Mouse (Mus musculus) intestine, embryonic 15.5 days (tissue): ENCODE measurements around the gene Ltbp1. TPM values are rescaled to one million over a fixed set of nuclear protein-coding genes. Genes with fewer than 3 reads are reported as not detected.

ENCODE experiments used
- ATAC-seq: fragments of 200-750 bp; cut with Nextera tagmentation; 2 replicates; pipeline ENCODE4 v1.8.0; 2017; ENCODE audit warnings: moderate TSS enrichment, moderate library complexity
- H3K27ac ChIP-seq: fragments of 300-500 bp; sonication (generic); 2 replicates; pipeline ENCODE4 v1.5.1; 2015; ENCODE audit warnings: mild to moderate bottlenecking, inconsistent platforms
- H3K27me3 ChIP-seq: fragments of 300-500 bp; sonication (generic); replicated peaks from 2 replicates; pipeline ENCODE4 v1.6.1; 2015; ENCODE audit warnings: inconsistent platforms
- H3K36me3 ChIP-seq: fragments of 300-500 bp; sonication (generic); 2 replicates; pipeline ENCODE4 v1.6.1; 2015; ENCODE audit warnings: inconsistent platforms
- H3K4me1 ChIP-seq: fragments of 300-500 bp; sonication (generic); replicated peaks from 2 replicates; pipeline ENCODE4 v1.6.1; 2015; ENCODE audit warnings: inconsistent platforms
- H3K4me2 ChIP-seq: fragments of 300-500 bp; sonication (generic); replicated peaks from 2 replicates; pipeline ENCODE4 v1.6.1; 2015; ENCODE audit warnings: mild to moderate bottlenecking, inconsistent platforms
- H3K4me3 ChIP-seq: fragments of 300-500 bp; sonication (generic); replicated peaks from 2 replicates; pipeline ENCODE4 v1.5.1; 2015; ENCODE audit warnings: inconsistent platforms
- H3K9ac ChIP-seq: fragments of 300-500 bp; sonication (generic); 2 replicates; pipeline ENCODE4 v1.6.1; 2015; ENCODE audit warnings: inconsistent platforms
- H3K9me3 ChIP-seq: fragments of 300-500 bp; sonication (generic); 2 replicates; pipeline ENCODE4 v1.6.1; 2016; ENCODE audit warnings: inconsistent platforms
- WGBS: fragments of 180-500 bp; shearing (Covaris S2); methylation state at CpG from one replicate; pipeline ENCODE4 v1.1.7; 2015; 5-methylcytosine and 5-hydroxymethylcytosine counted together
- polyA plus RNA-seq: library from polyadenylated mRNA; unstranded; fragments of >200 nt; fragmentation: Nextera tagmentation; extraction: Ambion mirVana; gene quantifications from 2 replicates; pipeline ENCODE4 v1.2.1, GENCODE M21; 2015

Ltbp1 gene
- polyA plus RNA-seq, 1 experiment from 2014 or later, result 18.8 TPM

DNA sequence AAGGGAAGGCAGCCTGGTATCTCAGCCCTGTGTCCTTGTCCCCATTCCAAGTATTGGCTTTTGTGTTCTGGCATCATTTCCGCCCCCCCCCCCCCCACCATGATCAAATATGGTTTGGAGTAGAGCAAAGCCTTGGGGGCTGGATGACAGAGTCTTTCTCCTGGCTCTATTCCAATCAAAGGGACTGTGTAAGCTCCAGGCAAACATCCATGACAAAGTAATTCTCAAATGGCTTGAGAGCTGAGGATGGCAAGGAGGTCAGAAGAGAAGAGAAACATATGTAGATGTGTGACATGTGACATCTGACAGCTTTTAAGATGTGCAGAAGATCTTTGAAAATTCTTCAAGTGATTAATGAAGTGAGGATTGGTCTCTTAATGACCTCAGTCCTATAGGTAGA is 22.5 kb upstream of the Ltbp1 start:
- no peak overlapping the region for H3K4me2 ChIP-seq
- WGBS, result 74% methylated on average over 1 of the region's 1 CpGs
- no peaks in the 10 kb centered on the region for H3K36me3 ChIP-seq
- no peaks in the 10 kb centered on the region for H3K27me3 ChIP-seq
- no peaks in the 10 kb centered on the region for H3K4me1 ChIP-seq
- H3K4me3 ChIP-seq, result no peak overlapping the region
- no peak for ATAC-seq
- H3K27ac ChIP-seq, result no peak overlapping the region
- H3K9ac ChIP-seq, result no peak overlapping the region
- H3K9me3 ChIP-seq, result no peaks in the 10 kb centered on the region

DNA sequence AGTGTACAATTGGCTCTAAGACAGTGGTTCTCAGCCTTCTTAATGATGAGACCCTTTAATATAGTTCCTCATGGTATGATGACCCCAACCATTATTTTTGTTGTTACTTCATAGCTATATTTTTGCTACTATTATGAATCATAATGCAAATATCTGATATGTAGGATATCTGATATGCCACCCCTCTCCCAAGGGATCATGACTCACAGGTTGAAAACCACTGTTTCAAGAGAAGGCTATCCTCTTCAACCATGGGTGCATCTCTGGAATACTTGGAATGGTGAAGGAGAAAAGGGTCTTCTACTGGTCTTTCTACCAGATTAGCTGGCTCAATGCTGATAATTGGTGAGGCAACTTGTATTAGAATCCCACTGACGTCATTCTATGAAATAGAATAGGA is 21.3 kb upstream of the Ltbp1 start:
- WGBS, result 90% methylated on average over 1 of the region's 1 CpGs
- Histone ChIP-seq H3K4me3 (no peak overlapping the region), H3K9ac (no peak overlapping the region), H3K27me3 (no peaks in the 10 kb centered on the region), H3K36me3 (no peaks in the 10 kb centered on the region), H3K4me2 (no peak overlapping the region), H3K27ac (no peak overlapping the region), H3K4me1 (no peaks in the 10 kb centered on the region), H3K9me3 (no peaks in the 10 kb centered on the region)
- ATAC-seq, result no peak

DNA sequence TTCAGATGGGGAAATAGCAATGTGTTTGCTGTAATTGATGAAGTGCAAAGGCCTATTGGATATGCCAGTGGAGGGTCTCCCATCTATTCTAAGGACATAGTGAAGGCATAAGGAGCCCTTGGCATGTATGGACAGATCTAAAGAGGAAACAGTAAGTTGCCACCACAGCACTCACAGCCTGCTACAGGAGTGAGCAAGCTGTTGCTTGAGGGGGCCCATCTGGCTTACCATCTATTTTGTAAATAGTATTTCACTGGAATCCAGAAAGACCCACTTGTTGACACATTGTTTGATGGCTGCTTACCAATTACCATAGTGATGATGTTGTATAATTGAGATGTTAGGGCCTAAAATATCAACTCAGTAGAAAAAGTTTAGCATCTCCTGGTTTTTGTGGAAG is 20.7 kb upstream of the Ltbp1 start:
- no peak overlapping the region for H3K9ac ChIP-seq
- H3K9me3 ChIP-seq, result no peaks in the 10 kb centered on the region
- no peaks in the 10 kb centered on the region for H3K4me1 ChIP-seq
- no peak overlapping the region for H3K4me3 ChIP-seq
- H3K36me3 ChIP-seq, result no peaks in the 10 kb centered on the region
- ATAC-seq, result no peak
- no peaks in the 10 kb centered on the region for H3K27me3 ChIP-seq
- H3K27ac ChIP-seq, result no peak overlapping the region
- no peak overlapping the region for H3K4me2 ChIP-seq

DNA sequence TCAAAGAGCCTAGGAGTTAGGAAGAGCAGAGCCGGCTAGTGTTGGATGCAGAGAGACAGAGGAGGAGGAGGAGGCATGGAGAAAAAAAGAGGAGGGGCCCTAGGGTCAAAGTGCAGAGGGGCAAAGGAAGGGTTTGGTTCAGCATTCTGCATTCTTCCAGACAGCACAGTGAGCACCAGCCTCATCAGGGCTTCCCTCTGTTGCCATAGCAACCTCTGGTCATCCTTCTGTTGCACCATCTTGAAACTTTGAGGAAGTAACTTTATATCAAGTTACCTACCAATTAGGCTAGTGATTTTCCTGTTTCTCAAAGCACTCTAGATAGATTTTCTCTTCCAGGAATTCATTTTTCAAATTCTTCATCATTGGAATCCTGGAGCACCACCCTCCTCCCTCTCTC is 18.3 kb upstream of the Ltbp1 start:
- no peak overlapping the region for H3K27ac ChIP-seq
- WGBS, result 31% methylated on average over 1 of the region's 1 CpGs
- no peak overlapping the region for H3K9ac ChIP-seq
- H3K4me3 ChIP-seq, result no peak overlapping the region
- H3K4me1 ChIP-seq, result no peaks in the 10 kb centered on the region
- ATAC-seq, result no peak
- H3K9me3 ChIP-seq, result no peaks in the 10 kb centered on the region
- H3K36me3 ChIP-seq, result no peaks in the 10 kb centered on the region
- H3K4me2 ChIP-seq, result no peak overlapping the region
- H3K27me3 ChIP-seq, result no peaks in the 10 kb centered on the region

DNA sequence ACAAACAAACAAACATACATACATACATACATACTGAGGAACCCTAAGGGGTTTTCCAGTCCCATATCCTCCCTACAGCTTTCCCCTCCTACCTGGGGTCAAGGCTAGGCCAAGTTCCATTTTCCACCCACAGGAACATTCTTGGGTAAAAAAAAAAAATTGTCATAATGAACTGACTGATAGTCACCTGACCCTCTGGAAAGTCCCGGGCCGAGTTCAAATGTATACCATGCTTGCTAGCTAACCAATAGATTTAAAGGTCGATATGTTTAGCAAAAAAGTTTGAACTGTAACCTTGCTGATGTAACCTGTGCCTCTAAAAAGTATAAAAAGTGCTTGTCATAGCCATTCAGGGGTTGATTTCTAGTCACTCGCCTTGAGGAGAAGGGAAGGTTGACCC is 15.7 kb upstream of the Ltbp1 start:
- WGBS, result 92% methylated on average over 4 of the region's 4 CpGs

DNA sequence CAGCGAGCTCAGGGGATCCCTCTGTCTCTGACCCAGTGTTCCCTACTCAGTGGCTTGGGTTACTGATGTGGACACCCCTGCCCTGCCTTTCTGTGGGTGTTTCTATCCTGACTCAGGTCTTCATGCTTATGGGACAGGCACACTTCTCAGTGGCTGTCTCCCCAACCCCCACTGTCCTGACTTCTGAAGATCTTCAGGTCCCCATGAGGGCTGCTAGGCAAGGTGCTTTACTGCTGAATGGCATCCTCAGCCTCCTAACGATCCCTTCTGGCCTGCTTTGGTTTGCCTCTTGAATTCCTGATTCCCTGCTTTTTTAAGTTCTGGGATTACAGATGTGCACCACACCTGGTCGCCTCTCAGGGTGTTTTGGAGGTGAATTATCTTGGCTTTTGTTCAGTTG is 14.8 kb upstream of the Ltbp1 start:
- H3K27me3 ChIP-seq, result no peaks in the 10 kb centered on the region
- no peaks in the 10 kb centered on the region for H3K9me3 ChIP-seq
- H3K4me2 ChIP-seq, result no peak overlapping the region
- no peaks in the 10 kb centered on the region for H3K36me3 ChIP-seq
- no peak overlapping the region for H3K27ac ChIP-seq
- ATAC-seq, result no peak
- no peak overlapping the region for H3K9ac ChIP-seq
- H3K4me3 ChIP-seq, result no peak overlapping the region
- 74% methylated on average over 3 of the region's 3 CpGs for WGBS
- peaks cover 4% of the 10 kb centered on the region for H3K4me1 ChIP-seq

More for the DNA sequence above, 15.7 kb upstream of the Ltbp1 start:
- Histone ChIP-seq H3K4me3 (no peak overlapping the region), H3K4me1 (peaks cover 4% of the 10 kb centered on the region), H3K4me2 (no peak overlapping the region), H3K27me3 (no peaks in the 10 kb centered on the region), H3K36me3 (no peaks in the 10 kb centered on the region), H3K27ac (no peak overlapping the region), H3K9me3 (no peaks in the 10 kb centered on the region), H3K9ac (no peak overlapping the region)
- no peak for ATAC-seq

DNA sequence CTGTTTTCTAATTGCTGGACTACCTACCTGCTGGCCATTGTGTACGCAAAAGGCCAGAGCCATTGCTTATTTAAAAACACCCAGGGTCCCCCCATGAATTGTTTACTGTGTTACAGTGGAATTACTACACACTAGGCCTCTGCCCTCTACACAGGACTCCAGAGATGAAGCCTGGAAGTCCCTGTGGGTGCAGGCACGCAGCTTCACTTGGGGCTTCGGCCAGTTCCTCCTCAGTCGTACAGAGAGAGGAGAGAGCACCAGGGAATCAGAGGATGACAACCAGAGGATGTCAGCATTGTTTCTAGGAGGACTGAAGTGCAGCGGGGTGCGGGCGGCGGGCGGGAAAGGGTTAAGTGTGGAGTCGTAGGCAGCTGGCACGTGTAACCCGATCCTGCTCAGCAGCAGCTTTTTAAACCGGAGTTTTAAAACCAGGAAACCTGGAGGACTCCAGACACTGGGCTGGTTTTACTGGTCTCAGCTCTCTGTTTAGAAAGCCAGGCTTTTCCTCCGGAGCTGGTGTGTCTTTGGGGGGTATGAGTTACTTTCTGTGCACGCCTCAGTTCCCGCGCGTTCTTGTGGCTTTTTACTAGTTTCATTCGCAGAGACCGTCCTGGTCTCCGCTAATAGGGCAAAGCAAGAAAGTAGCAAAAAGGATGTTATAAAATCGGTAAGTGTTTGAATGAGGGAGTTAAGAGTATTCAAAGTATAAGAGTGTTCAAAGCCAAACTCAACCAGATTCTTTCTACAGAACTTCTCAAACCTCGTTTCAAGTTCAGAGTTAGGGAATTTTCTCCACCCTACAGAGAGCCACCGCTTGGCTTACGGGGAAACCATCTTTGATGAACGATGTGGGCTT is 11.4 kb upstream of the Ltbp1 start:
- Histone ChIP-seq H3K4me2 (peak overlapping the region; percentile 63), H3K27ac (peak overlapping the region; percentile 52; the same call in 1 of the 2 replicates), H3K4me3 (peak overlapping the region; percentile 21), H3K36me3 (no peaks in the 10 kb centered on the region), H3K9ac (peak overlapping the region; percentile 26; the same call in 1 of the 2 replicates), H3K4me1 (peaks cover 4% of the 10 kb centered on the region), H3K27me3 (no peaks in the 10 kb centered on the region), H3K9me3 (no peaks in the 10 kb centered on the region)
- ATAC-seq, result peak; percentile 92
- 5% methylated on average over 26 of the region's 26 CpGs for WGBS

DNA sequence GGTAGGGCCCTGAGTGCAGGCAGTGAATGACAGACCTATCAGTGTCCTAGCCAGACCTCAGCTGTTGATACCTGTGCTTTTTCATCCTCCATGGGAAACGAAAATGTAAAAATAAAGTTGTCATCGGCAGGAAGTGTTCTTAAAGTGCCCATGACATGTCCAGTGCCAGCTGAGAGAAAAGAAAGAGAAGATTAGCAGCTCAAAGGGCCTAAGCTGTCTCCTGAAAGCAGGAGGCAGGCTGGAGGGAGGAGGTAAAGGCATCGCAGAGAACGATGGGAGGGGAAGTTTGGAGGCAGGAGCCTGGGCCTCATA is 10.8 kb upstream of the Ltbp1 start:
- peak; percentile 76; the same call in 1 of the 2 replicates for ATAC-seq
- Histone ChIP-seq H3K27me3 (no peaks in the 10 kb centered on the region), H3K9ac (peak overlapping the region; percentile 26; the same call in 1 of the 2 replicates), H3K36me3 (no peaks in the 10 kb centered on the region), H3K4me1 (peaks cover 4% of the 10 kb centered on the region), H3K27ac (0 out of 2 replicates have a peak overlapping the region, but pooled peaks have one; percentile 52), H3K4me2 (peak overlapping the region; percentile 63), H3K4me3 (peak overlapping the region; percentile 21; the same call in 1 of the 2 replicates), H3K9me3 (no peaks in the 10 kb centered on the region)
- 2% methylated on average over 4 of the region's 4 CpGs for WGBS

DNA sequence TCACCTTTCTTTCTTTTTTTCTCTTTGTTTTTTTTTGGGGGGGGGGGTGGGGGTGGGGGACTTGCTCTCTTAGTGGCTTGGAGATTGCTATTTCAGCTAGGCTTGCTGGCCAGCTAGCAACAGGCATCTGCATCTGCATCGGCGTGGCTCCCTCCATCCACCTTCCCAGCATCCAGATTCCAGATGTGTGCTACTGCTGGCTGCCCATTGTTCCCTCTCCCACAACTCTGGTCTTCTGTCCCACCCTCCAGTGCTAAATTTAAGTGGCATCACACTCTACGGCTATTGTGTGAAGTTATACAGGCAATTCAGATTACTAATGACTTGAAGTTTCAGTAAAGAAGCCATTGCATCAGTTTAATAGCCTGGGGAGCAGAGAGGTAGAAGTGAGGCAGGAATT is 10.1 kb upstream of the Ltbp1 start:
- H3K27ac ChIP-seq, result no peak overlapping the region
- H3K4me1 ChIP-seq, result peaks cover 4% of the 10 kb centered on the region
- 62% methylated on average over 3 of the region's 3 CpGs for WGBS
- no peaks in the 10 kb centered on the region for H3K27me3 ChIP-seq
- no peak for ATAC-seq
- no peak overlapping the region for H3K4me3 ChIP-seq
- H3K4me2 ChIP-seq, result no peak overlapping the region
- no peak overlapping the region for H3K9ac ChIP-seq
- H3K9me3 ChIP-seq, result no peaks in the 10 kb centered on the region
- no peaks in the 10 kb centered on the region for H3K36me3 ChIP-seq

DNA sequence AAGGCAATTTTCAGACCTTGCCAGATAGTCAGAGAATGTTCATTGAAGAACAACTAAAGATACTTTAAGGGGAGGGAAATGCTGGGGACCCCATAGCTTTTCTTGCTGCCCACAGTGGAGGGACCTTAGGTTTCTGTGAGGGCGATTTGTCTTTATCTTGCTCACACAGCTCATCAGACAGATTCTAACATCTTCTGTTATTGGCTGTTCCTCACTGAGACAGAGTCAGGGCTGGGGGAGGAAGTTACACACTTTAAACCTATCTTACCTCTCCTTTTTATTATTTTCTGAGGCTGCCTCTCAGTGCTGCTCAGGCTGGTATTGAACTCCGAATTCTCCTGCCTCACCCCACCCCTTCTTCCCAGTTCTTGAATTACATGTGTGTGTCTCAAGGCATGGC is 5.3 kb upstream of the Ltbp1 start:
- H3K4me1 ChIP-seq, result no peaks in the 10 kb centered on the region
- H3K27me3 ChIP-seq, result no peaks in the 10 kb centered on the region
- no peaks in the 10 kb centered on the region for H3K36me3 ChIP-seq
- WGBS, result 91% methylated on average over 2 of the region's 2 CpGs
- no peak for ATAC-seq
- no peak overlapping the region for H3K4me3 ChIP-seq
- H3K4me2 ChIP-seq, result no peak overlapping the region
- H3K9ac ChIP-seq, result no peak overlapping the region
- no peaks in the 10 kb centered on the region for H3K9me3 ChIP-seq
- no peak overlapping the region for H3K27ac ChIP-seq

DNA sequence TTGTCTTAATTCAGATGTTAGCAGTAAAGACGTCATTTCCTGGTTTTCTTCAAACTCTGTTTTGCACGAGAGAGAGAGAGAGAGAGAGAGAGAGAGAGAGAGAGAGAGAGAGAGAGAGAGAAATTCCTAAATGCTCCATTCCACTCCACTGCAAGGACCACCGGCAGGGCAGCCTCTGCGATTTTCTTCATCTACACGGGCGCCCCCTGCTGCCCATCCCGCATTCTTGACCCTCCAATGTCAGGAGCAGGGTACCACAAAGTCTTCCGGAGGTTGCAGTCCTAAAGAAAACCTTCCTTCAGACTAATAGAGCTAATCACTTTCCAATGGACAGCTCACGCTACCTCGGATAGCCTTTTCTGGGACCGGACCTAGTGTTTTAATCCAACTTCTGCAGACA is 548 bp upstream of the Ltbp1 start:
- no peaks in the 10 kb centered on the region for H3K4me1 ChIP-seq
- H3K27ac ChIP-seq, result peak overlapping the region; percentile 87
- 0% methylated on average over 11 of the region's 11 CpGs for WGBS
- no peaks in the 10 kb centered on the region for H3K9me3 ChIP-seq
- H3K9ac ChIP-seq, result peak overlapping the region; percentile 74
- peak; percentile 87 for ATAC-seq
- no peaks in the 10 kb centered on the region for H3K27me3 ChIP-seq
- no peaks in the 10 kb centered on the region for H3K36me3 ChIP-seq
- peak overlapping the region; percentile 70 for H3K4me3 ChIP-seq
- peak overlapping the region; percentile 92 for H3K4me2 ChIP-seq

DNA sequence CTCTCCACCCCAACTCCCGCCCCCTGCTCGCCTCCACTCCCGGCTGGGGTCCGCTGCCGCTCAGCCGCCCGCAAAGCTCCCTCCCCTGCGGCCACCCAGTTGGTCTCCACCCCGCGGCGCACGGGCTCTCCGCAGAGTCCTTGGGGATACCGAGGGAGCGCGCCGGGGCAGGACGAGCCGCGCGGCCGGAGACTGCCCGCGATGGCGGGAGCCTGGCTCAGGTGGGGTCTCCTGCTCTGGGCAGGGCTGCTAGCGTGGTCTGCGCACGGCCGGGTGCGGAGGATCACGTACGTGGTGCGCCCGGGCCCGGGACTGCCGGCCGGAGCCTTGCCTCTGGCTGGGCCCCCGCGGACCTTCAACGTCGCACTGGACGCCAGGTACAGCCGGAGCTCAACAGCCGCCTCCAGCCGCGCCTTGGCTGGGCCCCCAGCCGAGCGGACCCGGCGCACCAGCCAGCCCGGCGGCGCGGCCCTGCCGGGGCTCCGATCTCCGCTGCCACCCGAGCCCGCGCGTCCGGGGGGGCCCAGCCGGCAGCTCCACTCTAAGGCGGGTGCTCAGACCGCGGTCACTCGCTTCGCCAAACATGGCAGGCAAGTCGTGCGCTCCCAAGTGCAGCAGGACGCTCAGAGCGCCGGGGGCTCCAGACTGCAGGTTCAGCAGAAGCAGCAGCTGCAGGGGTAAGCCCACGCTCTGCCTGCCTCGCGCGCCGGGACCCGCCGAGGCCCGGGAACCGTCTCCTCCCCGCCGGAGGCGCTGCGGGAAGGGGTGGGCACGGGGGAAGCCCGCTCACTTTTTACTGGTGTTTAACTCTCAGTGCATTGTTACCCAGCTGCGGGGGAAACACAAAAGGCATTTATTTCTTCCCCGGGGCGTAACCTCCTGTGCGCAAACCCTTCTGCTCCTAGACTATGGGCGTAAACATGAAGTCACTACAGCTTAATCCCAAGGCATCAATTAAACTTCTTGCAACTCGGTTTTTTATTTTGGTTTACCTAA is 615 bp downstream of the Ltbp1 start:
- Histone ChIP-seq H3K4me2 (peak overlapping the region; percentile 92), H3K36me3 (no peaks in the 10 kb centered on the region), H3K27me3 (no peaks in the 10 kb centered on the region), H3K4me1 (no peaks in the 10 kb centered on the region), H3K27ac (peak overlapping the region; percentile 87), H3K4me3 (peak overlapping the region; percentile 70), H3K9ac (peak overlapping the region; percentile 74), H3K9me3 (no peaks in the 10 kb centered on the region)
- ATAC-seq, result peak; percentile 79
- under 1% methylated on average over 91 of the region's 94 CpGs for WGBS
